Mouse (Mus musculus) heart, adult 11 months (tissue): ENCODE data around the gene Gphb5.

Source experiments
- DNase-seq: peaks from one replicate; pipeline ENCODE4 v3.0.0; 2022

Gene Gphb5

DNA sequence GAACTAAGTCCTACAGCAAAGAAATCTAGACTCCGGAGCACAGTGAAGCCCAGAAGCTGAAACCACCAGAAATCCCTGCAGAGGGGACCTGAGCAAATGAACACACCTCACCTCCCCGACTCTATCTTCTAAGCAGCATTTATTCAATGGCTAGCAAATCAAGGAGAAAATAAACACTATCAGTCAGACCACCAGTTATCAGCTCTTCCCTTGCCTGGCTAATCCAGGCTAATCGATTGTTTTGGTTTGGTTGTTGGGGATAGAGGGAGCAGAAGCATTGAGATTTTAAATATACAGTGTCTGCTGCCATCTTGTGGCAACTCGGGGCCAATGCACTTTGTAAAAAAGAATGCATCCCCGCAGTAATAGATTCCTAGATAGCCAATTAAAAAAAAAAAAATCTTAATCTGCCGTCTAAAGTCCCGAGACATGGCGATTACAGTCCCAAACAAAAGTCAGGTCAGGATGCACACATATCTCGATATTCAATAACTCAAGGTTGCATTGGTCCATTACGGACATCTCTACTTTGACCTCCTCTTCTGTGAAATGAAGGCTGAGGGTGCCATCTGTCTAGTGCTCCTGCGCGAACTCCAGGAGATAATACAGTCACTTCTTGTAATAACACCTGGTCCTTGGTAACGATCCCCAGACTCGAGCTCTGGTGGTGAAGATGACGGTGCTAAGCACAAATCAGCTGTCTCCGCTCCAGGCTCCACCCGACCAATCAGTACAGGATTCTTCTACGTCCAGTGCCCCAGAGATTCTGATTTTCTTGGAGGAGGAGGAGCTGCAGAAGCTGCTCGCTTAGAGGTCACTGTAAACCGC is 27.1 kb downstream of the Gphb5 start:
- peak; percentile 87 for DNase-seq

DNA sequence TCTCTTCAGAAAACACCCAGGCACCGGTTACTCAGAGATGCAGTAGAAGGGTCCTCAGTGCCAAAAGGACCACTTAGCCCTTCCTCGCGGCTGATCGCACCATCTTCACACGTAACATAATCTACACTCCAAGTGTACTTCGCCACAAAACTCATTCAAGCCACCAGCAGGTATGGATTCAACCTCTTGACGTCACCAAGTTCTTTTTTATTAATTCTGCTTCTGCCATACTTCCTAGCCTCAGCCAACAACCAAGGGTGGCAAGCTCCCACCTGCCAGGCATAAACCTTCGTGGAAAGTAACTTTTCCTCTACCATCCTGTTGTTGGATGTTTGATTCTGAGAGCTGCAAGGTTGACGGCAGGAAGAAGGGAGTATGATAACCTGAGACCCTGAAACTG is 28.1 kb downstream of the Gphb5 start:
- peak; percentile 86 for DNase-seq

DNA sequence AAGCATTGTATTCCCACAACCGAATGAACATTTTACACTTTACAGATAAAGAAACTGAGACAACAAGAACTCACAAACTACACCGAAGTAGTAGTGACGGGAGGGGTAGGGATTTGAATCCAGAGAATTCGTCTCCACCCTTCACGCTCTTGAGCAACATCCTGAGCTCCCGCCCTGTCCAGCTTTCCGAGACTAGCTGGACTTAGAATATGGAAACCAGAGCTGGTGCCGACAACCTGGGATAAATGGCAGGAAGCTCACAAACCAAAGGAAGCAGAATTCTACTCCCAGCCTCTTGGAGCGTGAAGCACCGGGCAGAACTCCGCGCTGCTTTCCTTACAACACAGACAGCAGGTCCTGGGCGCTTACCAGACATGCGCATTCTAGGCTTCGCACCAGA is 28.7 kb downstream of the Gphb5 start:
- DNase-seq = peak; percentile 97

DNA sequence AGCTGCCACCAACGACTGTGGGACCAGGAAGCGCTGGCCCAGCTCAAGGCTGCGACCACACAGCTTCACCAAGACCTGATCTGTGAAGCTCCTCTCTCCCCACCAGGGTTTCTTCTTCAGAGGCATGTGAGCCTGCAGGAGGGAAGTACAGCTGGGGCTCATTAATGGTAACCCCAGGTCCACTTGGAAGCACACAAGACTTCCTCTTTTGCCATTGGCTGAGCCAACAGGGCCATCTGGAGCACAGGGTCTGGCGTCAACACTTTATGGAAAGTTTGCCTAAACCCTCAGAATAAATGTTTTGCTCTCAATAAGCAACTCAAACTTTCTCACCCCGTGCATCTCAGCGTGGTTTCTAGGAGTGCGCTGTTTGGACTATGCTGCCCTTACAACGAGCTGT is 29.4 kb downstream of the Gphb5 start:
- peak; percentile 97 for DNase-seq

DNA sequence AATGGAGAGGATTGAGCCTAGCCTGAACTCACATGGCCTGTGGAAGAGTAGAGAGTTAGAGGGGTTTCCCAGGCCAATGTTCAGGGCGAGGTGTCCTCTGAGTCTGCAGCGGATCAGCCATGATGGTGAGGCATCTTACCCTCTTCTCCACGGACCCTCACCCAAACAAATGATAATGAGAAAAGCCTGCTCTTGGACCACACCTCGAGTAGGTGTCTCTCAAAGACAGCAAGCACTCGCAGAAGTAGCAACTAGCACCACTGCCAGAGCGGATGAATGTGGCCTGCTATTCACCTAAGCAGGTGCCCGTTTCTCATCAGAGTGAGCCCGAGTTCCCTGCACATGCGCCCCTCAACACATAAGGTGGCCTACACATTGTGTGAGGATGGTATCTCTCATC is 29.9 kb downstream of the Gphb5 start:
- peak; percentile 93 for DNase-seq

DNA sequence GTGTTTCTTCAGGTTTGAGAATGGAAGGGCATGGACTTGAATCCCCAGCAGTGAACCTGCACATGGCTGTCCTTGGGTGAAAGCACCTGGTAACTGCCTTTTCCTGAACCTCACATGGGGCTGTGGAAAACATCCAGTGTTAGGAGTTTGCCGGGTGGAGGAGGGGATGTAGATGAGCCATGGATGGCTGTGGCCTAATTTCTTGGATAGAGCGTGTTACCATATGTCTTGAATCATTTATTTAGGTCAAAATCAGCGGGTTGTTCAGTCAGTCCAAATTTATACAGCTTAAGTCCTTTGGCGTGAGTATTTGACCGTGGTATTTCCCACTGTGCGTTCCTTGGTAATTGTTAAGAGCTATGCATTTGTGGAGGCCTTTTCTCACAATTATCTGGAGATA is 40.5 kb downstream of the Gphb5 start:
- peak; percentile 73 for DNase-seq

DNA sequence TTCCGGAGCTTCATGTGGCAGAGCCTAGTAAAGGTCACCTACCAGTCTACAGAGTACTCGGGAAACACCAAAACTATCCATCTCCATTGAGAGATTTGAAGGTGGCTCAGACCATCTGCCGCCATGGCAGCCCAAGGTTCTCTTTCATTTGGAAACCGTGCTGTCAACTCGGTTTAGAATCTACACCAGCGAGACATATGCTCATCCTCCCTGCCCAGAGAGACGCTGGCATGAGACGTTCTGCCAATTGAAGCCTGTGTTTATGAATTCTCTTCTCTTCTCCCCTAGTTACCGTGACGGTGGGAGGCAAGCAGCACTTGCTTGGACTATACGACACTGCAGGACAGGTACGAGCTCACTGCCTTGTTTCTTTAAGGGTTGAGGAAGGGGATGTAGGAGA is 41.5 kb downstream of the Gphb5 start:
- peak; percentile 80 for DNase-seq

DNA sequence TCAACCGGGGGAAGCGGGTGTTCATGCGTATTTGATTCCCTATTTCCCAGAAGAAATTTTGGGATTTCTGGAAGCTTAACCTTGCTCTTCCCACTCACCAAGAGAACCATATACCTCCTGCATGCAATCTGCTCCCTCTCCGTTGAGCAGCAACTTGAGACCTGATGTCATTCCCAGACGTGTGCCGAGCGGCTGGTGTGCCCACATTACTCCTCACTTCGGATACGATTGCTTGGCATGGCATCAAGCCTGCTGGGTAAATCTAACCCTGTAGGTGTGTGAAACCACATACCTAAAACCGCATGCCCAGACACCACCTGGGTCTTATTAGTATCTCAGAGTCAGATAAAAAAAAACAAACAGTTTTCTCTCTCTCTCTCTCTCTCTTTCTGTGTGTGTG is 42.1 kb downstream of the Gphb5 start:
- peak; percentile 77 for DNase-seq

DNA sequence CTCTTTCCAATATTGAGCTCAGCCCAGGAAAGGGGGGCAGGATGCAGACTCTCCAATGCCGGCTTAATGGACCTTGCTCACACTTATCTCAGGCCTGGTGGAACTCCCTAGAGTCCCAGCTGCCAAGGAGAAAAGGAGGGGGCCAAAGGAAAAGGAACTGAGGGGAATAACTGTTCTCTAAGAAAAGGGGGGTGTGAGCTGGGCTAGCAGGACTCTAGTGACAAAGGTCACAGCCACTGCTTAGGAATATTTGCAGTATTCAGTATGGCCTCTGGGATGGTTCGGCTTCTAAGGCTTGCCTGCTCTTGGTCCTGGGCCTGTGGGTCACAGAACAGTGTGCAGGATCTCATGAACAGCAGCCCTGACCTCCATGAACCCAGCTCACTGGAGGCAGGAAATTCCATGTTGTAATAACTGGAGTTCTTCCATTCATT is 47.1 kb downstream of the Gphb5 start:
- peak; percentile 98 for DNase-seq

DNA sequence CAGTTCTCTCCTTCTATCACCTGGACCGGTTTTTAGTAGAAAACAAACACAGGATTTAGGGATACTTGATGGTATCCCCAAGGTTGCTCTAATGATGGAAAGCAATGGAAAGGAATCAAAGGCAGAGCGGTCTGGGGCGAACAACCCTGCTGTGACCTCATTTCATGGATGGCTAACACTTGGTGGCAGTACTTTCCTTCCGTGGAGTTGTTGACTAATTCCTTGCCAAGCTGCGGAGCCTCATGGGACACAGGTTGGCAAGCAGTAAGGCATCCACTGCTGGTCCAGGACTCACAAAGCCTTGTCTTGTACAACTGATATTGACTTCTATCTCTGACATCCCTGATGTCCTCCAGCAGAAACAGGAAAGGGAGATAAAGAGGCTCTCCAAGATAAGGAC is 48.1 kb downstream of the Gphb5 start:
- DNase-seq = peak; percentile 97

DNA sequence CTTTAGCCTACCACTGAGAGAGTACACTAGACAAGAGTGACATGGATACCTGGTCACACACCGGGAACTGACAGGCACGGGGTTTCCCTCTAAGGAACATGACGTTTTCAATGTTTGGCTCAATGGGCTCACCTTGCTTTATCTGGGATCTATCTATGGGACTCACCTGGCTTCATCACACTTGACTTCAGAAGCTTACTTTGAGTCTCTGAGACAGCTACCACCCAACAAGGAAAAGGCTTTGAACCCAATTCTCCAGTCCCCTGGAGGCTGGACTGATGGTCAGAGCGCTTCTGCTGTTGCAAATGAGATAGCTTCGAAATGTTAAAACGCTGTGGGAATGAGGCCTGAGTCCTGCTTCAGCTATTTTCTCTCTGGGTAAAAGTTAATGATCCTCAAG is 49.2 kb downstream of the Gphb5 start:
- DNase-seq = peak; percentile 90

DNA sequence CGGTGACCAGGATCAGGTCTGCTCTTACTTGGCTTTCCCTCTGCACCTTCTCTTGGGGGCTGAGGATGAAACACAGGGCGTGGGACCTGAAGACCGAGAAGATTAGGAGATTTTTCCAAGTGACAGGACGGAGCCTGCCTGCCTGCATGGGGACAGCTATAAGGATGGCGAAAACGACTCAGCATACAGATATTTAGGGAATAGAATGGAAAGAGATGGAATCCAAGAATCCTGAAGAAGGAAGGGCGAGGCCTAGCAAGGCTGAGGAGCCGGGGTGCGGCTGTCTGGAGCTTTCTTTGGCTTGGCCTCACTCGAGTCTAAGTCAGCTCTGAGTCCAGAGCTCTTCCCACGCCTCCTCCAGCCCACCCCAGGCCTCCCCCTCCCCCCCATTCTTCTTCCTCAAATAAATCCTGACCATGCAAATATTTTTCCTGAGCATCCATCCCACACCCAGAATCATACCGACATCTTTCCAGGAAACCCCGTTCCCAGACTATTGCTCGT is 50.9 kb downstream of the Gphb5 start:
- DNase-seq = peak; percentile 94

DNA sequence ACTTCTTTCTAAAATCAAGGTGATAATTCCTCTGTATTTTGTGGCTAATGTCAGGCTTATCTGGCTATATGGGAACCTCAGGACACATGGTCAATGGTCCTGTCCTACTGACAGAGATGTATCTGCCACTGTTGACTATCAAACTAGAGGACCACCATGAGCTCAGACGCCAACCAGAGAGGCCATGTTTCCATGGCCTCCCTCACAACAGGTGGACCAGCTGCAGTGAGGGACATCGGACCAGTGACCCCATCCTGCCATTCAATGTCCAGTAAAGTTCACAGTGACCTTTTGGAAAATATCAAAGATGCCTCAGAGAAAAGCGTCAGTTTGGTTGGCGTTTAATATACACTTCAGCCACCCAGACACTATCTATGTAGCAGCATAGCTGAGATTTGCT is 52.2 kb downstream of the Gphb5 start:
- peak; percentile 74 for DNase-seq

DNA sequence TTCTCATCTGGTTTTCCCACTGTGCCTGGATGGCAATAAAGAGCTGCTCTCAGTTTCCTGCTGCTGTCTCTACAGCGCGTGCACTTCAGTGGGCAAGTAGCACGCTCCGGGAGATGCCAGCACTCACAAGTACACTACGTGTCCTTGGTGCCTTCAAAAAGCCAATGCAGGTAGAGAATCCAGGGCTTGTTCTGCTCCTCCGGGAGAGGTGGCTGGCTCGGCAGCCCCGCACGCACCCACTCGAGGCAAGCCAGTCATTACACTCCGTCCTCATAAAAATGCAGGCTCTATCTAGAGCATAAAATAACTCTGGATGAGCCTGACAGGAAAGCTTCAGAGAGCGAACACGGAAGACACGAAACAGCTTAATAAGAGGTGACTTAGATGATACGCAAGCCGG is 54.1 kb downstream of the Gphb5 start:
- DNase-seq = peak; percentile 84
